15 mouse cellular contexts compared by ENCODE assay signal in the genomic region with DNA sequence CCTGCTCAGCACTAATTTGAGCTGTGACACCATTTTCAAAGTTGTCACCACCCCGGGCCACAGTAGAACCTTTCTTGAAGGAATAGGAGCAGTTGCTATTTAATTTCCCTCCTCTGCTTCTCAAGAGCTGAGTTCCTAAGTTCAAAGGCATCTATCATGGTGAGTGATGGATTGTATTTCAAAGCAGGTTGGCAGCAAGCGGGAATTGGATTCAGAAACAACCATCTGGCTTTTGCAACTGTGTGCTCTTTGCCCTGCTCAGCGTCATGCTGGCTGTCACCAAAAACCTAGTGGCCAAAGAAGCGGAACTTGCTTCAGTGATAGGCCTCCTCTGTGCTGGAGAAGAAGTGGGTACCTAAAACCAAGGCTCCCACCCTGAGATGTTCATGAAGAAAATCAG.
A peak's percentile ranks its signal among the peaks of the same experiment; 100 is the strongest.
DNase-seq lines count a peak whose midpoint lies in the region.
"Had no signal": no experiment of that assay in that cellular context is flagged by ENCODE, and none has a peak within 500 bp of the region (broad histone marks: within the 10 kb centered on the region; RNA-seq: fewer than 3 reads in every experiment).

No protein-coding gene starts in this region.

- DNase-seq in gastrocnemius, adult 18-20 months (ENCODE audit: low spot score): peak; percentile 40
- no peak for DNase-seq in gastrocnemius, postnatal 10 days
- peak; percentile 6 for DNase-seq in gastrocnemius, postnatal 25 days
- DNase-seq in gastrocnemius, postnatal 4 days (ENCODE audit: low spot score in 2 of 2): no peak
- peak; percentile 16 for DNase-seq in forelimb bud, embryonic 11.5 days (ENCODE audit: low read depth, low spot score)
- no peak for DNase-seq in neural tube, embryonic 10.5 days (ENCODE audit: extremely low spot score, low spot score)
- DNase-seq: adrenal gland, adult 8-10 months; adrenal gland, postnatal 14 days; adrenal gland, postnatal 36 days; B cell, adult 2 months; cerebellum, adult 11-12 months; cerebellum, adult 2 months; cerebellum, adult 9-10 months; cerebellum, postnatal 10 days; cerebellum, postnatal 25 days had no signal

Comparison
In these comparisons a context has a peak if more than half of its experiments do, and no peak if none do; other contexts are left out.
1. DNase-seq: peak in gastrocnemius, adult 18-20 months (single experiment), gastrocnemius, postnatal 25 days (single experiment) and forelimb bud, embryonic 11.5 days (single experiment); none in gastrocnemius, postnatal 10 days (single experiment), gastrocnemius, postnatal 4 days (0 of 2) and neural tube, embryonic 10.5 days (single experiment).